Mouse (Mus musculus): Measurements from ENCODE around the gene 1700069L16Rik.

1700069L16Rik gene

GRCm38 (mm10) chr5:113687514-113687913, 37.1 kb downstream of the 1700069L16Rik start:
- DNase-seq (ENCODE audit: low spot score) = no peak

DNA sequence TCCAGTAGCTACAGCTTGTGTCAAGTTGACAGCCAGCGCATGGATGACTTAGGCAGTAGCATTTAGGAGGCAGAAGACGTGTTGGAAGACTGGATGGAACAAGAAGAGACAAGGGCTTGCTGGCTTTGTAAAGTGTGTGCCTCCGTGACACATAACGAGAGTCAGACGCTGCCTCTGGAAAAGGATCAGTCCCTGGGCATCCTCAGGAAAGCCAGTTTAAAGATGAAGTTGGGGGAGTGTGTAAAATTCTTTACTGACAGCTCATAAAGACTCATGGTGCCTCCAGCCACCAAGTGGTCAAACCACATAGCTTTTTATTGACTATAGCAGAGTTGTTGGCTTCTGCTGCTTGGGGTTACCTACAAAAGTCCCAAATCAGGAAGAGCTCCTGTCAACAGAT, 39.1 kb downstream of the 1700069L16Rik start:
- DNase-seq (ENCODE audit: low spot score) = no peak

GRCm38 (mm10) chr5:113683246-113683645, 41.3 kb downstream of the 1700069L16Rik start:
- no peak for DNase-seq (ENCODE audit: low spot score)

DNA sequence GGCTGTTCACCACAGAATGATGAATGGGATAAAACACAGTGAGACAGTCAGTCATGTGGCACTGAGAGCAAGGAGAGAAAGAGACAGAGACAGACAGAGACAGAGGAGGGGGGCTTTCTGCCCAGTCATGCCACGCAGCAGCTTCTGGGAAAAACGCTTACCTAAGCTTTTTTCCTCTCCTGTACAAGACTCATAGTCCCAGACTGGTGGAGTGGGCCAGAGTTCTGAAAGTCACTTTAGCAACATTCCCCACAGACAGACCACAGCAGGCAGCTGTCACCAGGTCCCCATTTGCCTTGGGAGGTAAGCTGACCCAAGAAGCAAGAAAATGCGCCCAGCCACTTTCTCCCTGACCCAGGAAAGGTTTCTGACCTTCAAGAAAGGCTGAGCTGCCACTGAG, 42.1 kb downstream of the 1700069L16Rik start:
- DNase-seq (ENCODE audit: low spot score) = no peak

DNA sequence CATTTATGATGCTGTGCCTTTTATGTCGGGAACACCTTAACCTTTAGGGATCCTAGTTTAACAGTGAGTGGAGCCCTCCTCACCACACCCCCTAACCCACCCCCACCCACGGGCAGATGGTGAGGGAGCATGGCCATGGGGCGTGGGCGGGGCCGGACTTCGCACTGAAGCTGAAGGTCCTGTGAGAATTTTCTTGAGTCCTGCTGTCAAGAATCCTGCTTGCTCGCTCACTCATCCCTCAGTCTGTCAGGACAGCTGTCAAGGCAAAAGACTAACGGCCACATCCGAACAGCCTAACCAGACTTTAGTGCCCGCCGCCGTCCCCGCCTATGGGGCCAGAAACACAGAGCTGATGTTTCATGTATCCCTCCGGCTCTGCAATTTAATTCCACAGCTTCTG, 43.4 kb downstream of the 1700069L16Rik start:
- no peak for DNase-seq (ENCODE audit: low spot score)

- DNase-seq (ENCODE audit: low spot score) = no peak
These were observed 45.1 kb downstream of the 1700069L16Rik start for GRCm38 (mm10) chr5:113679509-113679908.

DNA sequence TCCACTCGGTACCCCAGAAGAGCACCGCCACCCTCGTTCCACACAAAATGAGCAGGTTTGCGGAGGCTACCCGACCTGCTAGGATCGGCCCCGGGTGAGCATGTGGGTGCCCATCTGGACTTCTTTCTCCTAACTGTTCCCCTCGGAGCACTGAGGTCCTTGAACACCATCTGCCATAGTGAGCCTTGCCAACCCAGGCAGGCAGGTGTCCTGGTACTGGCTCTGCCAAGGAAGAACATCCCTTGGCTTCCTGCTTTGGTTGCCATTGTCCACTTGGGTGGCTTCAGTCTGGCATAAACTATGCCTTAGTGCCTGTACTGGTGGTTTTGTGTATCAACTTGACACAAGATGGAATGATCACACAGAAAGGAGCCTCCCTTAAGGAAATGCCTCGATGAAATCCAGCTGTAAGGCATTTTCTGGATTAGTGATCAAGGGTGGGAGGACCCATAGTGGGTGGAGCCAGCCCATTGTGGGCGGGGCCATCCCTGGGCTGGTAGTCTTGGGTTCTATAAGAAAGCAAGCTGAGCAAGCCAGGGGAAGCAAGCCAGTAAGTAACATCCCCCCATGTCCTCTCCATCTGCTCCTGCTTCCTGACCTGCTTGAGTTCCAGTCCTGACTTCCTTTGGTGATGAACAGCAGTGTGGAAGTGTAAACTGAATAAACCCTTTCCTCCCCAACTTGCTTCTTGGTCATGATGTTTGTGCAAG, 45.7 kb downstream of the 1700069L16Rik start:
- no peak for DNase-seq (ENCODE audit: low spot score)

DNA sequence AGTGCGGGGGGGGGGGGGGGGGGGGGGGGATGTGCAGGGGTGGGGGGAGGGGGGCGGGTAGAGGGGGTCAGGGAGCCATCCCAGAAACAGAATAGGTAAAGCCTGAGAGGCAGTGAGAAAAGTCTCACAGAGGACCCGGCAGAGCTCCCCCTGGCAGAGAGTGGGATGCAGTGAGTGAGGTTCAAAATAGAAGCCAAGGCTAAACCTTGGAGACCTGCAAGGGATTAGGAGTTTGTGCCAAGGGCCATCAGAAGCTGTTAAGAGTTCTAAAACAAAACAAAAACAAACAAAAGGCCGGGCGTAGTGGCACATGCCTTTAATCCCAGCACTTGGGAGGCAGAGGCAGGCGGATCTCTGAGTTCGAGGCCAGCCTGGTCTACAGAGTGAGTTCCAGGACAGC, 47.0 kb downstream of the 1700069L16Rik start:
- DNase-seq (ENCODE audit: low spot score) = no peak

- no peak for DNase-seq (ENCODE audit: low spot score)
These were observed 49.7 kb downstream of the 1700069L16Rik start for GRCm38 (mm10) chr5:113674851-113675250.

DNA sequence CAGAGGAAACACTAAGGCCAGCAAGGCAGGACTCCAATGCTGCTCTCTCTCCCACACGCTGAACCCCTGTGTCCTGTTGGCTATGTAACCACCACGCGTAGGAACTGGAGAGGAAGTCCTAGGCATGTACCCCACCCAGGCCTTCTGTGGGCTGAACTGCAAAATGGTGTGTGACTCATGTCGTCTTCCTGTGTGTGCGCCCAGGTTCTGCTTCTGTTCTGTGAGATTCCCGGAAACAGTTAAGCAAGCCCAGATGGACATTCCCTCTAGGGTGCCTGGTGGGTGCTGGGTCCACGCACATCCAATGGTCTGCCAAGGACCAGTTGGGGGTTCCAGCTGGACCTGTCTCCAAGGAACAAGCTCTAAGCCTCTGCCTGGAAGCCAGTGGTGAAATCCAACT, 52.1 kb downstream of the 1700069L16Rik start:
- DNase-seq (ENCODE audit: low spot score) = peak; percentile 36

GRCm38 (mm10) chr5:113670597-113670996, 54.0 kb downstream of the 1700069L16Rik start:
- DNase-seq (ENCODE audit: low spot score) = peak; percentile 79

GRCm38 (mm10) chr5:113670110-113670509, 54.5 kb downstream of the 1700069L16Rik start:
- DNase-seq (ENCODE audit: low spot score) = no peak

DNA sequence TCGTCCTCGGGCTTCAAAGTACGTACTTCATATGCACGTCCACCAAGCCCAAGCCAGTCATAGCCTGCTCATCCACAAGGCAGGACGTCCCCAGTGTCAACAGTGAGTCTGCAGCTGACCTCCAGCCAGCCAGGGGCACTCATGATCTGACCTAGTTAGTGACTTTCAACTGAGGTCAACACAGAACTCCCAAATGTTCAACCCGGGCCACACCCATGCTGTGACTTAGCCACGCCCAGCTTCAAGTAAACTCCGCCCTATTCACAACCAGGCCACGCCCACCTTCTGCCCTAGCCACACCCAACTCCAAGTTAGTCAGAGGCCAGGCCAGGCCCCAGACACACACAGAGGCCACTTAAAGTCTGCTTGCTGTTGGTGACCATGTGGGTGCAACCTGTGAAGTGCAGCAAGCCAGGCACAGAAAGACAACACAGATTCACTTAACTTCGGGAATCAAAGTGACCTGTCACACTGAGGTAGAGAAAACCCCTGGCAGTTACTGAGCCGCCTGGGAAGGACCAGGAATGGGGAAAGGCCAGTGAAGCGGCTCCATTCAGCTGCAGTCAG, 59.9 kb downstream of the 1700069L16Rik start:
- no peak for DNase-seq (ENCODE audit: low spot score)

DNA sequence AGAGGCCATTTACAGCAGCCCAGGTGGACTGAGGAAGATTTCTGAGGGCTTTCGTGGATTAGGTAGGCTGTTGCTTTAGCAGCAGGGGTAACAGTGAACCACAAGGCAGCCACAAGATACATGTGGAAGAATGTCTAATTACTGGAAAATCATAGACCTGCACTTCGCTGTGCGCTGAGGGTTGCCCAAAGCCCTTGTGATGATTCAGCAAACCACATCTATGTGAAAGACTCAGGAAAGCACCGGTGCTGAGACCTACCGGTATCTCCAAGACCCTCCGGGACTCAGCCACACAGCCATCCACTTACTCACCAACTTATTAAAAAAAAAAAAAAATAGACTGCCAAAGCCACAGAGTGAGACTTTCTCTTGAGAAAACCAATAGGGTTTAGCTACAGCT, 60.4 kb downstream of the 1700069L16Rik start:
- DNase-seq (ENCODE audit: low spot score) = no peak

DNA sequence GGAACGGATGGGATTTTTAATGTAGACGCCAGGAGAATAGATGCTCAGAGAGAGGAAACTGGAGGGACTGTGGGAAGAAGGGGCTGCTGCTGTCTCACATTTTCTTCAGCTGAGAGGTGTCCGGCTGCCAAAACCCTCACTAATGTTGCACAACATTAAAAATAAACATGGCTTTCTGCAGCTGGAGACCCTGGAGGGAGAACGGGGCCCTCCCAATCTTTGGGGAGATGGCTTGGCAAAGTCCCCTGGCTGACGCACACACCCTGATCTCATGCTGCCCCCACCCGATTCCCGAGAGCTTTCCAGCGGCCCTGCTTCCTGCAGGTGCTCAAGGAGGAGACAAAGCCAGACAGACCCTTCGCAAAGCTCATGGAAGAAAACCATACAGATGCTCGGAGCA, 63.7 kb downstream of the 1700069L16Rik start:
- no peak for DNase-seq (ENCODE audit: low spot score)

GRCm38 (mm10) chr5:113654821-113655220, 69.8 kb downstream of the 1700069L16Rik start:
- no peak for DNase-seq (ENCODE audit: low spot score)

- no peak for DNase-seq (ENCODE audit: low spot score)
These were observed 70.4 kb downstream of the 1700069L16Rik start for GRCm38 (mm10) chr5:113654206-113654605.

- no peak for DNase-seq (ENCODE audit: low spot score)
These were observed 72.4 kb downstream of the 1700069L16Rik start for GRCm38 (mm10) chr5:113652215-113652614.

- DNase-seq (ENCODE audit: low spot score) = no peak
These were observed 74.3 kb downstream of the 1700069L16Rik start, which contains the start of gene Cmklr1 for GRCm38 (mm10) chr5:113650035-113650865. TSS of gene Cmklr1 (minus strand) at chr5:113650426.

- no peak for DNase-seq (ENCODE audit: low spot score)
These were observed 75.8 kb downstream of the 1700069L16Rik start for GRCm38 (mm10) chr5:113648647-113649211.

GRCm38 (mm10) chr5:113647141-113647540, 77.4 kb downstream of the 1700069L16Rik start:
- DNase-seq (ENCODE audit: low spot score) = no peak

DNA sequence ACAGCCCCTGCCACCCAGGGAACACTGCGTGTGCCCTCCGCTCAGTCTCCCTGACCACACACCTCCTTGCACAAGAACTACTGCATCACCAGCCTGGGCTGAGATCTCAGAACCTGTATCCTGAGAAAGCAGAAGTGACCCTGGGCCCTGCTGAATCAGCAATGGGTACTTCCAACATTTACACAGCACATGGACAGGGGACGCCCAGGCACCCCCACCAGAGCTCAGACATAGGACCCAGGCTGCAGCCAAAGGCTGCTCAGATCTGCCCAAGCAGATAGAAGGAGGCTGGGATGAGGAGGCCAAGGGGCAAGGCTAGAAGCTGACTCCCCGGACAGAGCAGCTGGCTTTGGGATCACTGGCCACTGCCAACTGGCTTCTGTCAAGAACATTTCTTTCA, 80.1 kb downstream of the 1700069L16Rik start:
- DNase-seq (ENCODE audit: low spot score) = no peak

Data from T-cell, adult 2 months (primary cell).